Mouse (Mus musculus) left cerebral cortex, postnatal 36 days (tissue): ENCODE data around the gene Agtr2. TPM values are rescaled to one million over a fixed set of nuclear protein-coding genes. Genes with fewer than 3 reads are reported as not detected.
"Not testable (repeated sequence)": the region's sequence is repeated elsewhere in the genome, so short reads cannot be mapped to it uniquely, and the experiment has no call there.

Experiments
- DNase-seq, 2 experiments: peaks; one replicate each; pipeline ENCODE4 v3.0.0; 2021 to 2022; ENCODE audit warnings: low spot score in 2 of 2, mixed read lengths in 1 of 2
- intact Hi-C: fragments of 180-260 bp; cut with DNase I; formaldehyde crosslinking; loops from one replicate; pipeline ENCODE4 v1.15.1; 2025
- total RNA-seq, 2 experiments: library from RNA; stranded (reverse); gene quantifications; 2 replicates each; pipeline ENCODE4 v1.2.3; 2021

Agtr2 gene
- total RNA-seq = under 1 TPM; 0.34 to 0.49 TPM

DNA sequence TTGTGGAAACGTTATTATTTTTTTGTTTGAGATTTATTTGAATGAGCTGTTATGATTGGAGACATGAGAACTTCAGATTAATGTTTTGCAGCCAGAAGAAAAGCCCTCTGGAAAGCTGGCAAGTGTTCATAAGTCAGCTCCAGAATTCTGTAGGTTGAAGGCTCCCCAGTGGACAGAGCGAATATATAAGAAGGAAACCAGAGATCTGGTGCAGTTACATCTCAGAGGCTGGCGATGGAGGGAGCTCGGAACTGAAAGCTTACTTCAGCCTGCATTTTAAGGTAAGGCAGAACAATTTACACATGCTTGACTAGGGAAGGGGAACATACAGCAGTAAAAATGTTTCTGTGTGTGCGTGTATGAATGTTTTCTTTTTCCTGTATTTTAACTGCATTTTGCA lies at the start of gene Agtr2:
Gene Agtr2, plus strand, starts transcription at position 131 of the 400 bp plus-strand sequence.
- DNase-seq = no peak
- intact Hi-C loops = no loop called here

DNA sequence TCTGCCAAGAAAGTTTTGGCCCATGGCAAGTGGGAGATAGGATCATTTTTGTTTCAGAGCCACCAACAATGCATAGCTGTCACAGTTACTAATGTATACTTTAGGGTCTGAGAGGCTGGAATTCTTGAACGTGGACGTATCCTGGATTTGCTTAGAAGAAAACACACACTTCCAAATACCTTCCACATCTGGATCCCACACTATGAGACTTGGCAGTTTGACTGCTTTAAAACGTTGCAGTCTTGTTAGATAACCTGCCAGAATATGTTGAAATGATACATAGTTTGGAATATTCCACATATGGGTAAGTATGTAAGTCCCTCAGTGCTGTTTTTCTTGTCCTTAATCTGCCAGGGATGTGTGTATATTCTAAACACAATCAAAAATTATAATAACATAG lies 31.8 kb upstream of the Agtr2 start:
- intact Hi-C loops = no loop called here
- DNase-seq = no peak

DNA sequence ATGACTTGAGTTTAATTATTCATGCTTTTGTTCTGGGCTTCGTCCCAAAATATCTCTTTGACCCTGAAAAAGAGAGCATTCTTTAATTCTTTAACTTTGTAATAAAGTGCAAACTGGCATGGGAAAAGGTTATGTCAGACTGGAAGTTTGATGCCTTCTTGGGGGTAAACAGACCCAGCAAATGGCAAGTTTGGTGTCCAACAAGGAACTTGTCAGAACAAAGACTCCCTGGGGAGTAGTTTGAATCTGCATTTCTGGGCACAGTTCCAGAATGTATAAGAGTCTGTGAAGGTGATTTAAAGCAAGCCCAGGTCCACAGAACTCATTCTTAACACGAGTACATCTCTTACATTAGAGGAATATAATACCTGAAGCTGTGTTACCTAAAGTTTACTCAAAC lies 3.8 kb downstream of the Agtr2 start:
- intact Hi-C loops = no loop called here
- no peak for DNase-seq

DNA sequence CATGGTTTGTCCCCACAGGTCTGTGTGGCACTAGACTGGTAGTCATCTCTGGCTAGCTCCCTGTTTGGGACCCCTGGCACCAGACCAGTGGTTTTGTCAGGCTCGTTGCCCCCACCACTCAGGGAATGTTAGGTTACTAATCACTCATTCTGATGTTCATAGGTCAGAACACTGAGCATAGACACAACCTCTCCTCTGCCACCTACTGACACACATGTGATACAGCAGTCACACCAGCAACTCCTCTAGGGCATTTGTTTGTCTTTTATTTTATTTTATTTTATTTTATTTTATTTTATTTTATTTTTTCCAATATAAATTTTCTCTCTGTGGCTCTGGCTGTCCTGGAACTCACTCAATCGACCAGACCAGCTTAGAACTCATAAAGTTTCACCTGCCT lies 15.9 kb downstream of the Agtr2 start:
- intact Hi-C loops = no loop called here
- DNase-seq = no peak

DNA sequence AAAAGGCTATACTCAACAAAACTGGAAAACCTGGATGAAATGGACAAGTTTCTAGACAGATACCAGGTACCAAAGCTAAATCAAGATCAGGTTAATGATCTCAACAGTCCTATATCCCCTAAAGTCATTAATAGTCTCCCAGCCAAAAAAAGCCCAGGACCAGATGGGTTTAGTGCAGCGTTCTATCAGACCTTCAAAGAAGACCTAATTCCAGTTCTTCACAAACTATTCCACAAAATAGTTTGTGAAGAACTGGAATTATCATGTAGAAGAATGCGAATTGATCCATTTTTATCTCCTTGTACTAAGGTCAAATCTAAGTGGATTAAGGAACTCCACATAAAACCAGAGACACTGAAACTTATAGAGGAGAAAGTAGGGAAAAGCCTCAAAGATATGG lies 23.0 kb downstream of the Agtr2 start:
- intact Hi-C loops, DNase-seq: not testable (repeated sequence)

DNA sequence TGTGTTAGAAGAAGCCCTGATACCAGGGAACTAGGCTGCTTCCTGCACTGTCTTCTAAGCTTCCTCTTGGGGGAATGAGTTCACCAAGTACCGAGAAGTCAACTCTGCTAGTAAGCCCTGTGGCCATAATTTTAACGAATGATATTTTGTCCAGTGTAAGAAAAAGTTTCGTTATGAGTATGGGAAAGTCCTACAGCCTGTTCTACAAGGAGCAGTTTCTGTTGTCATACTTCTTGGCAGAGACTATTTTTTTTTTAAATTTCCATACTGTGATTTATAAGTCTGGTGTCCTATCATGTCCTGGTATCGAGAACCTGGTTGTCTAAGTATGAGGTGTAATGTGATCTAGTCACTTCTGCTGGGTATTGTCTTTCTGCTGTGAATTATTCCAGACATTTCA lies 38.2 kb downstream of the Agtr2 start:
- intact Hi-C loops = no loop called here

More for the DNA sequence above, 38.2 kb downstream of the Agtr2 start:
- no peak for DNase-seq

Other genes with a start within 250 kb of the Agtr2 start
- gene Slc6a14, start 230.4 kb downstream of the Agtr2 start, total RNA-seq = not detected